In genomic region chr6:66206197-66206925, GRCm38 (mm10) we compare ENCODE assay signal across 27 mouse cellular contexts.
DNase-seq lines count a peak whose midpoint lies in the region; ATAC-seq lines count a peak whose summit lies in the region.
"Had no signal": no experiment of that assay in that cellular context is flagged by ENCODE, and none has a peak within 500 bp of the region (broad histone marks: within the 10 kb centered on the region; RNA-seq: fewer than 3 reads in every experiment).

No protein-coding gene starts in this region.

- peak overlapping the region; percentile 14; the same call in 1 of the 2 replicates for H3K27ac ChIP-seq in kidney, embryonic 14.5 days (ENCODE audit: low read depth, low read length)
- H3K27ac ChIP-seq in midbrain, embryonic 13.5 days, result no peak overlapping the region
- no peak overlapping the region for H3K27ac ChIP-seq in midbrain, embryonic 16.5 days (ENCODE audit: low read length)
- H3K27ac ChIP-seq: embryonic facial prominence, embryonic 12.5 days; forebrain, embryonic 15.5 days; gastrocnemius, adult 2 months; hindbrain, embryonic 13.5 days; limb, embryonic 15.5 days; liver, embryonic 13.5 days had no signal

- H3K4me2 ChIP-seq in kidney, embryonic 14.5 days (replicated peaks; ENCODE audit: low read depth, low read length), result no peak overlapping the region
- H3K4me2 ChIP-seq in midbrain, embryonic 13.5 days (replicated peaks), result no peak overlapping the region
- H3K4me2 ChIP-seq in midbrain, embryonic 16.5 days (ENCODE audit: low read length), result no peak overlapping the region
- H3K4me2 ChIP-seq: embryonic facial prominence, embryonic 12.5 days; forebrain, embryonic 15.5 days; heart, embryonic 11.5 days; hindbrain, embryonic 13.5 days; limb, embryonic 15.5 days; liver, embryonic 13.5 days had no signal

- ATAC-seq in kidney, embryonic 14.5 days (ENCODE audit: low FRiP score, low TSS enrichment), result peak; percentile 92
- ATAC-seq in hematopoietic stem cell, adult 5-6 weeks (replicated peaks in 1 of 2; ENCODE audit: insufficient read depth in 1 of 2, low FRiP score in 2 of 2, low TSS enrichment in 1 of 2, low read depth in 1 of 2, poor library complexity in 2 of 2, severe bottlenecking in 2 of 2), result peak; percentile 62 to 75
- no peak for ATAC-seq in midbrain, embryonic 13.5 days
- ATAC-seq in midbrain, embryonic 16.5 days, result no peak
- ATAC-seq: CD4-positive, CD25-positive, alpha-beta regulatory T cell, adult 4 months; forebrain, embryonic 15.5 days; lung, postnatal 0 days had no signal

- H3K9me3 ChIP-seq in kidney, embryonic 14.5 days (ENCODE audit: control insufficient read depth, low read length), result no peaks in the 10 kb centered on the region
- H3K9me3 ChIP-seq in midbrain, embryonic 13.5 days, result no peaks in the 10 kb centered on the region
- no peaks in the 10 kb centered on the region for H3K9me3 ChIP-seq in midbrain, embryonic 16.5 days (replicated peaks; ENCODE audit: control insufficient read depth, low read length, poor library complexity, severe bottlenecking)
- H3K9me3 ChIP-seq: embryonic facial prominence, embryonic 12.5 days; forebrain, embryonic 15.5 days; hindbrain, embryonic 13.5 days; limb, embryonic 15.5 days; liver, embryonic 13.5 days; megakaryocyte, embryonic 14.5 days had no signal

- H3K9ac ChIP-seq in kidney, embryonic 14.5 days (ENCODE audit: low read depth, low read length), result no peak overlapping the region
- no peak overlapping the region for H3K9ac ChIP-seq in midbrain, embryonic 13.5 days (replicated peaks)
- H3K9ac ChIP-seq in midbrain, embryonic 16.5 days (ENCODE audit: low read depth, low read length), result no peak overlapping the region
- H3K9ac ChIP-seq: embryonic facial prominence, embryonic 12.5 days; forebrain, embryonic 15.5 days; hindbrain, embryonic 13.5 days; limb, embryonic 15.5 days; liver, embryonic 13.5 days had no signal

- WGBS in kidney, embryonic 14.5 days, result 18% methylated on average over 5 of the region's 5 CpGs
- 84% methylated on average over 5 of the region's 5 CpGs for WGBS in midbrain, embryonic 13.5 days
- WGBS in midbrain, embryonic 16.5 days, result 86% methylated on average over 5 of the region's 5 CpGs

- H3K36me3 ChIP-seq in kidney, embryonic 14.5 days (ENCODE audit: control insufficient read depth, insufficient read depth, low read length), result no peaks in the 10 kb centered on the region
- no peaks in the 10 kb centered on the region for H3K36me3 ChIP-seq in midbrain, embryonic 13.5 days
- no peaks in the 10 kb centered on the region for H3K36me3 ChIP-seq in midbrain, embryonic 16.5 days (ENCODE audit: control insufficient read depth, insufficient read depth, low read length)
- H3K36me3 ChIP-seq: embryonic facial prominence, embryonic 12.5 days; forebrain, embryonic 15.5 days; hindbrain, embryonic 13.5 days; limb, embryonic 15.5 days; liver, embryonic 13.5 days had no signal

- no peaks in the 10 kb centered on the region for H3K27me3 ChIP-seq in kidney, embryonic 14.5 days (ENCODE audit: control insufficient read depth, insufficient read depth, low read length)
- H3K27me3 ChIP-seq in midbrain, embryonic 13.5 days, result no peaks in the 10 kb centered on the region
- no peaks in the 10 kb centered on the region for H3K27me3 ChIP-seq in midbrain, embryonic 16.5 days (ENCODE audit: control insufficient read depth, insufficient read depth, low read depth, low read length)
- H3K27me3 ChIP-seq: embryonic facial prominence, embryonic 12.5 days; forebrain, embryonic 15.5 days; hindbrain, embryonic 13.5 days; limb, embryonic 15.5 days; liver, embryonic 13.5 days; megakaryocyte, embryonic 14.5 days had no signal

- no peaks in the 10 kb centered on the region for H3K4me1 ChIP-seq in kidney, embryonic 14.5 days (ENCODE audit: control insufficient read depth, insufficient read depth, low read length)
- no peaks in the 10 kb centered on the region for H3K4me1 ChIP-seq in midbrain, embryonic 13.5 days (replicated peaks)
- no peaks in the 10 kb centered on the region for H3K4me1 ChIP-seq in midbrain, embryonic 16.5 days (ENCODE audit: control insufficient read depth, insufficient read depth, low read length)
- H3K4me1 ChIP-seq: embryonic facial prominence, embryonic 12.5 days; forebrain, embryonic 15.5 days; hindbrain, embryonic 13.5 days; limb, embryonic 15.5 days; liver, embryonic 13.5 days had no signal

- no peak overlapping the region for H3K4me3 ChIP-seq in kidney, embryonic 14.5 days (ENCODE audit: low read length)
- H3K4me3 ChIP-seq in midbrain, embryonic 13.5 days (replicated peaks), result no peak overlapping the region
- H3K4me3 ChIP-seq in midbrain, embryonic 16.5 days (ENCODE audit: low read depth, low read length), result no peak overlapping the region
- H3K4me3 ChIP-seq: embryonic facial prominence, embryonic 12.5 days; forebrain, embryonic 15.5 days; gastrocnemius, adult 2 months; hindbrain, embryonic 13.5 days; limb, embryonic 15.5 days; liver, embryonic 13.5 days; megakaryocyte, embryonic 14.5 days had no signal

- no peak for DNase-seq in kidney, adult 11 months
- DNase-seq in kidney, postnatal 14 days, result peak; percentile 4
- no peak for DNase-seq in kidney, postnatal 25 days
- DNase-seq: adrenal gland, postnatal 25 days; cerebellum, adult 11-12 months; cerebellum, adult 9-11 months; gastrocnemius, adult 2 months; gastrocnemius, postnatal 36 days; heart, adult 18-20 months; heart, postnatal 36 days; liver, embryonic 13.5 days; lung, adult 18-20 months; lung, postnatal 4 days; midbrain, embryonic 14.5 days; thymus, postnatal 4 days had no signal

Comparison
In these comparisons a context has a peak if more than half of its experiments do, and no peak if none do; other contexts are left out.
1. ATAC-seq: peak in kidney, embryonic 14.5 days (single experiment) and hematopoietic stem cell, adult 5-6 weeks (2 of 2); none in midbrain, embryonic 13.5 days (single experiment) and midbrain, embryonic 16.5 days (single experiment).